Mouse (Mus musculus) limb, embryonic 13.5 days (tissue): Measurements from ENCODE around the gene Mdga2. TPM values are rescaled to one million over a fixed set of nuclear protein-coding genes. Genes with fewer than 3 reads are reported as not detected.

Experiments used
- ATAC-seq: fragments of 200-750 bp; cut with Nextera tagmentation; 2 replicates; pipeline ENCODE4 v1.8.0; 2017; ENCODE audit warnings: low read depth, moderate number of reproducible peaks, moderate TSS enrichment; ENCODE audit not compliant: low FRiP score
- H3K27ac ChIP-seq: fragments of 300-500 bp; sonication (generic); 2 replicates; pipeline ENCODE4 v1.5.1; 2015; ENCODE audit warnings: inconsistent platforms, mild to moderate bottlenecking, moderate library complexity
- H3K27me3 ChIP-seq: fragments of 300-500 bp; sonication (generic); 2 replicates; pipeline ENCODE4 v1.6.1; 2015; ENCODE audit warnings: mild to moderate bottlenecking, inconsistent platforms
- H3K36me3 ChIP-seq: fragments of 300-500 bp; sonication (generic); 2 replicates; pipeline ENCODE4 v1.6.1; 2015; ENCODE audit warnings: inconsistent platforms, mild to moderate bottlenecking, moderate library complexity
- H3K4me1 ChIP-seq: fragments of 300-500 bp; sonication (generic); 2 replicates; pipeline ENCODE4 v1.6.1; 2015; ENCODE audit warnings: inconsistent platforms
- H3K4me2 ChIP-seq: fragments of 300-500 bp; sonication (generic); replicated peaks from 2 replicates; pipeline ENCODE4 v1.6.1; 2015; ENCODE audit warnings: inconsistent platforms, mild to moderate bottlenecking, moderate library complexity
- H3K4me3 ChIP-seq: fragments of 300-500 bp; sonication (generic); 2 replicates; pipeline ENCODE4 v1.5.1; 2015; ENCODE audit warnings: moderate library complexity, mild to moderate bottlenecking, inconsistent platforms
- H3K9ac ChIP-seq: fragments of 300-500 bp; sonication (generic); 2 replicates; pipeline ENCODE4 v1.6.1; 2015; ENCODE audit warnings: mild to moderate bottlenecking, inconsistent platforms
- H3K9me3 ChIP-seq: fragments of 300-500 bp; sonication (generic); 2 replicates; pipeline ENCODE4 v1.6.1; 2016; ENCODE audit warnings: inconsistent platforms
- WGBS: fragments of 180-500 bp; shearing (Covaris S2); methylation state at CpG from one replicate; pipeline ENCODE4 v1.1.7; 2015; 5-methylcytosine and 5-hydroxymethylcytosine counted together
- polyA plus RNA-seq: library from polyadenylated mRNA; unstranded; fragments of >200 nt; fragmentation: Nextera tagmentation; extraction: Ambion mirVana; gene quantifications from 2 replicates; pipeline ENCODE4 v1.2.1, GENCODE M21; 2015

Mdga2 gene
- polyA plus RNA-seq, 1 experiment from 2014 or later: 3.7 TPM

DNA sequence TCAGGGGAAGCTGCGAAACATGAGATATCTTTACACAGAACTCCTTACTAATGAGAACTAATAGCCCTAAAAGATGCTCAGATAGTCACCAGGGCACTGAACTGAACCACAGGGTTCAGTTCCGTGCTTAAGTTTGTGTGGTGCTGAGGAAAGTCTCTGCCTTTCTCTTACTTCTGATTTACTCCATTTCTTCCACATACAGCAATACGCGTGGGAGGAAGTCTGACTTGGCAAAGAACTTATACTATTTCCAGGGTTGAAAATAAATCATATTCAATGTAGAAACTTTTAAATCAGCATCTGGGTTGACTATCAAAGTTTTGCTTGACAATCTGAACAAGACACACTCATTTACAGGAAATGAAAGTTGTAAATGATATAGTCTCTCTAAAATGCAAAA, 180.5 kb downstream of the Mdga2 start:
- H3K9me3 ChIP-seq: no peaks in the 10 kb centered on the region
- H3K27me3 ChIP-seq: no peaks in the 10 kb centered on the region
- H3K4me3 ChIP-seq: no peak overlapping the region
- no peak for ATAC-seq
- H3K4me2 ChIP-seq: no peak overlapping the region
- no peak overlapping the region for H3K9ac ChIP-seq
- H3K4me1 ChIP-seq: no peaks in the 10 kb centered on the region
- 84% methylated on average over 4 of the region's 4 CpGs for WGBS
- H3K36me3 ChIP-seq: no peaks in the 10 kb centered on the region
- H3K27ac ChIP-seq: no peak overlapping the region

DNA sequence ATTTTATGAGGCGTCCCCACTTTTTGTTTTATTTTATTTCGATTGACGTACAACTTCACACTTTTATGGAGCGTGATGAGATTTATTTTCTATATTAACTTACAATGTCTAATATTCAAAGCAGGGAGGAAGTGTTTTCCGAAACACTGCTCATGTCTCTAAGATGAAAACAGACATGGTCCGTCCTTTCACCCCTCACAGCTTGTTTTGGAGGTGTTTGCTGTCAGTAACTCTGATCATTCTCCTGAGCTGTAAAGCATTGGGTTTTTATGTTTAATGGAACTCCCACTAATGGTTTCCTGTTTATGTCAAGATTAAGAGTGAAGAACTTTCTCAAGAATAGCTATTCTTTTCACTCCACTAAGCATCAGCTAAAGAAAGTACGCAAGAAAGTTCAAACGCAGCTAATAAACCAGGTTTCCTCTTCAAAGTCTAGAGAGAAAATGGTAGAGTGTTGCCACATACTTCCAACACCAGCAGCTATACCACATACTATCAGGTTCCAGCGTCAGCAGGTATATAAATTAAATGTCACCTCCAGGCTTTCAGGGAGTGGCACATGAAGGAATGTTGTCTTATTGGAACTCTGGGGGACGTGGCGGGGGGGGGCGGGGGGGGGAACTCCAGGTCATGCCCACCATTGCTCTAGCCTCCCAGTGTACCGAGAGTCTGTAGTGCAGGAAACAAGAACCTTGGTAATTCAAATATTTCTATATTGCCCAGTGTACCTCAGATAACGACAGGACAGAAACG, 186.7 kb downstream of the Mdga2 start:
- WGBS: 73% methylated on average over 15 of the region's 15 CpGs
- no peak overlapping the region for H3K9ac ChIP-seq
- ATAC-seq: no peak
- no peak overlapping the region for H3K4me2 ChIP-seq
- no peak overlapping the region for H3K27ac ChIP-seq
- no peaks in the 10 kb centered on the region for H3K4me1 ChIP-seq
- H3K27me3 ChIP-seq: no peaks in the 10 kb centered on the region
- no peak overlapping the region for H3K4me3 ChIP-seq
- H3K36me3 ChIP-seq: no peaks in the 10 kb centered on the region
- H3K9me3 ChIP-seq: no peaks in the 10 kb centered on the region

DNA sequence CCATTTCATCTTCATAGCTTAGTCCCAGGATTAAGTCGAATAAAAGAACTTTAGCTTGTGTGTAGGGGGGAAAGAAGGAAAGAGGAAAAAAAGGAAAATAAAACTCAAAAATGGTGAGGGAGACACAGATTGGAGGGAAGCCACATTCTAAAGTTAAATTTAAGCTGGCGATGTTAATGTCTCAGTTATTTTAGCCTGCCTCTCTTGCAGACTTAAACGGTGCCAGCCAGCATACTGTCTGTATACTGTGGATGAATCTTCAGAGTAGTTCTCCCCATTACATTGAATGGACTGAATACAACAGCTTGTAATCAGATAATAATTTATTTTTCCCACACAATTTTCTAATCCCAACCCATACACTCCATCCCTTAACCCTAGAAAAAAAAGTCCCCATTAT, 205.2 kb downstream of the Mdga2 start:
- 95% methylated on average over 3 of the region's 3 CpGs for WGBS
- Histone ChIP-seq H3K36me3 (no peaks in the 10 kb centered on the region), H3K4me1 (no peaks in the 10 kb centered on the region), H3K9me3 (no peaks in the 10 kb centered on the region), H3K27ac (no peak overlapping the region), H3K27me3 (no peaks in the 10 kb centered on the region), H3K4me2 (no peak overlapping the region), H3K4me3 (no peak overlapping the region), H3K9ac (no peak overlapping the region)
- ATAC-seq: no peak

DNA sequence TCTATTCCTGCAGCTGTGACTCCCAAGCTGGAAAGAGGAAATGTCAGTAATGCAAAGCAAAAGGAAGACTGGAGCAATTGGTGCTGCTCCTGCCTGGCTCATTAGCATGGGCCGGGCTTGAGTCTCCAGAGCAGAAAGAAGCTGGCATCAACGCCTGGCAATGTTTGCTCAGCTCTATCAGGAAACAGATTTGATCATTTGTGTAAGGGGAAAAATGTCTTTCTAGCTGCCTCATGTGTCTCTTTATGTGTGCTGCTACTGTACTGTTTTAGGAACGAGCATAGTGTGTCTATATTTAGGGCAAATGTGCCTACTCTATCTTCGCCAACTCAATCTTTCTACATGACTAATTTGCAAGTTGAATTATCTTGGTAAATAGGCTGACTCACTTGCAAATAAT, 211.0 kb downstream of the Mdga2 start:
- Histone ChIP-seq H3K27me3 (no peaks in the 10 kb centered on the region), H3K9me3 (no peaks in the 10 kb centered on the region), H3K4me3 (no peak overlapping the region), H3K4me1 (no peaks in the 10 kb centered on the region), H3K36me3 (no peaks in the 10 kb centered on the region), H3K4me2 (no peak overlapping the region), H3K27ac (no peak overlapping the region), H3K9ac (no peak overlapping the region)
- 69% methylated on average over 4 of the region's 4 CpGs for WGBS
- no peak for ATAC-seq

DNA sequence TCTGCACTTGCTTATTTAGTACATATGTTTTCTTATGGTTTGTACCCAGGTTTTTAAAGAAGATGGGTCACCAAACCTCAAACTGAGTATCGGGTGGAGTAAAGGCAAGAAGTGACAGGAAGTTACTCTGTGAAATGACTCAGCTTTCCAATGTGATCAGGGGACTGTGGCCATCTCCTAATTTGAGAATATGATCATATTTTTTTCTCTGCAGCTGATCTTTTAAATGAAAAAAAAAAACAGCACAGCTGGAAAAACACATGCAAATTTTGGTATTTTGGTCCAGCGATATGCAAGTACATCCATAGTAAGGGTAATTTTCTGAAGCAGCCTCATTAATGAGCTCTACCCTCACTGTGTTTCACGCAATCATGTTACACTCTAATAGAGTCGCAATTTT, 212.0 kb downstream of the Mdga2 start:
- H3K4me1 ChIP-seq: no peaks in the 10 kb centered on the region
- H3K36me3 ChIP-seq: no peaks in the 10 kb centered on the region
- H3K9me3 ChIP-seq: no peaks in the 10 kb centered on the region
- no peak overlapping the region for H3K4me3 ChIP-seq
- H3K27ac ChIP-seq: no peak overlapping the region
- no peak overlapping the region for H3K4me2 ChIP-seq
- no peak overlapping the region for H3K9ac ChIP-seq
- H3K27me3 ChIP-seq: no peaks in the 10 kb centered on the region
- ATAC-seq: no peak
- 85% methylated on average over 4 of the region's 4 CpGs for WGBS

DNA sequence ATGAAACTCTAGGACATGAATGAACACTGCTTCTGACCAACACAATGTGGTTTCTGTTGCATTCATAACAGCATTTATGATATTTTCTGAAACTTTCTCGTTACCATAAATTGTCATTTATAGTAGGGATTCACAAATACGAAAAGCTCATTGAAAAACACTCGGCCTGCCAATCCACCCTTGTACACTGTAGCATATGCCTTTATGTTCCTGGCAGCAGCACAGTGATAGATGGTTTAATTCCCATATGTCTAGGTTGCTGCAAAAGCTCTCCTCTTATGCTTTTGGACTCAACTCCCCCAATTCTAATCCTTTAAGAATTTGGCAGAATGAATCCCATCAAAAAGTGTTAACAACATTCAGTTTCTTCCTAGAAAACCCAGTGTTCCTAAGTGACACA, 213.2 kb downstream of the Mdga2 start:
- Histone ChIP-seq H3K9ac (no peak overlapping the region), H3K4me1 (no peaks in the 10 kb centered on the region), H3K9me3 (no peaks in the 10 kb centered on the region), H3K27ac (no peak overlapping the region), H3K27me3 (no peaks in the 10 kb centered on the region), H3K36me3 (no peaks in the 10 kb centered on the region), H3K4me2 (no peak overlapping the region), H3K4me3 (no peak overlapping the region)
- 75% methylated on average over 3 of the region's 3 CpGs for WGBS
- no peak for ATAC-seq

DNA sequence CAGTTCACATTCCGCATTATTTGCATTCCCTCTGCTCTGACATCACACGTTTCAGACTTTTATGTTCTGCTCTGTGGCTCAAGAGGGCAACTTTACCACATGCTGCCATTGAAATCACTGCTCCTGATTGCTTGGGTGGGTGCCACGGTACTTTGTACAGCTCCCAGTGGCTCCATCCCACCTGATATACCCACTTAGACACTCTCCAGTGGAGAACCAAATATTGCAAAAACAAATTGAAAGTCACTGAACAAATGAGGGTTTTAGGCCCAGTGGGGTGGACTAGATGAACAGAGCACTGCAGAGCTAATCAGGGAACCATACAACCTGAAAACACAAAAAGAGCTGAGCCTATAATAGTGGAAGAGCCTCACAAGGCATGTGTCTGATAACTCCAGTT, 268.2 kb downstream of the Mdga2 start:
- H3K27ac ChIP-seq: no peak overlapping the region
- H3K4me1 ChIP-seq: no peaks in the 10 kb centered on the region
- H3K9me3 ChIP-seq: no peaks in the 10 kb centered on the region
- WGBS: 63% methylated on average over 3 of the region's 3 CpGs
- H3K36me3 ChIP-seq: no peaks in the 10 kb centered on the region
- no peak overlapping the region for H3K4me3 ChIP-seq
- H3K9ac ChIP-seq: no peak overlapping the region
- no peaks in the 10 kb centered on the region for H3K27me3 ChIP-seq
- no peak for ATAC-seq
- no peak overlapping the region for H3K4me2 ChIP-seq

DNA sequence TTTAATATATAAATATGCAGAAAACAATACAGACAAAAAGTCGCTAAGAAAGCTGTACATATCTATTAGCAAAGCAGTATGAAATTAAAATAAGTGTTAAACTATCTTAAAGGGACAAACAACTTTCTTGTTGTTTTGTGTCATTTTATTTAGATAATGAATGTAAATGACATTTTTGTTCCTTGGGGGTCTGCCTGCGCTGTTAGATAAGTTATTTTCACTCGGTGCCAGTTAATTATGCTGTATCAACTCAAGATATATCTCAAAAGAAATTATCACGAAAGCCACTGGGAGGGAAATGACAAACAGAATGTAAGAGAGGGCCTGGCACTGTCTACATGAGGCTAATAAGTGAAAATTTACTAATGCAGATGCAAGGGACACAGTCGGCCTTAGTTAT, 306.6 kb downstream of the Mdga2 start:
- H3K36me3 ChIP-seq: no peaks in the 10 kb centered on the region
- no peak overlapping the region for H3K4me2 ChIP-seq
- no peak overlapping the region for H3K27ac ChIP-seq
- no peak overlapping the region for H3K4me3 ChIP-seq
- ATAC-seq: no peak
- H3K4me1 ChIP-seq: no peaks in the 10 kb centered on the region
- H3K9ac ChIP-seq: no peak overlapping the region
- no peaks in the 10 kb centered on the region for H3K27me3 ChIP-seq
- H3K9me3 ChIP-seq: no peaks in the 10 kb centered on the region
- WGBS: 91% methylated on average over 5 of the region's 5 CpGs

DNA sequence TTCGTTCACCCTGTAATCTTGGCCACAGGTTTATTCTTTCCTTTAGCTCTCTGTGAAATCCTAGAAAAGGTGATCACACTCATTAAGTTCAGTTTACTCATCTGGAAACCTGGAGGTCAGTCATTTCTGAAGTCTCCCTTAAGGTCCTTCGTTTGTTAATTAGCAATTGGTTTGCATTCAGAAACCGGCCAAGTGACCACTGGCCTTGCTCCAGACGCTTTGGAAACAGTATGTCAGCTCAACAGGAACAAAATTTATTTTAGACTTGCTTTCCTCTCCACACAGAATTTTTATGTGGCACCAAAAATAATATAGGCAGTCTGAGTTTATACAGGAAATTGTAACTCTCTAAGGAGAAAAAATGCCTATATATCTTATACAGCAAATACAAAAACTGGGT, 323.0 kb downstream of the Mdga2 start:
- Histone ChIP-seq H3K27me3 (no peaks in the 10 kb centered on the region), H3K4me1 (no peaks in the 10 kb centered on the region), H3K4me3 (no peak overlapping the region), H3K9me3 (no peaks in the 10 kb centered on the region), H3K9ac (no peak overlapping the region), H3K4me2 (no peak overlapping the region), H3K36me3 (no peaks in the 10 kb centered on the region), H3K27ac (no peak overlapping the region)
- ATAC-seq: no peak
- WGBS: 70% methylated on average over 4 of the region's 4 CpGs

DNA sequence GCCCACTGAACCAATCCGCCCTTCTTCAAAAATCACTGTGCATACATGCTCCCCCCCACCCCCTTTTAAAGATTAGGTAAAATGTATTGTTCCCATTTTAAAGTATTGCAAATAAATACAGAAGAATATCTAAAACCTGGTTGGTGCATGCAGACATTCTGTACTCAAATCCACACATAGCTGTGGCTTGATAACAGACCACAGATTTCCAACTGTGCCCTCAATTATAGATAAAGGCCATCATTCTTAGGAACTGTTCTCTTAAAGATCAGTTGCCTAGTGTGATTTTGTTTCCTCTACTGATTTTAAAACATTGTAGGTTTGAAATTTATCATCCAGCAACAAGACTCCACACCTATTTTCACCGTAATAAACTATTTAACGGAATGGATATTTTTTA, 325.6 kb downstream of the Mdga2 start:
- no peak for ATAC-seq
- 94% methylated on average over 3 of the region's 3 CpGs for WGBS
- Histone ChIP-seq H3K9me3 (no peaks in the 10 kb centered on the region), H3K36me3 (no peaks in the 10 kb centered on the region), H3K4me3 (no peak overlapping the region), H3K4me1 (no peaks in the 10 kb centered on the region), H3K4me2 (no peak overlapping the region), H3K27me3 (no peaks in the 10 kb centered on the region), H3K27ac (no peak overlapping the region), H3K9ac (no peak overlapping the region)

DNA sequence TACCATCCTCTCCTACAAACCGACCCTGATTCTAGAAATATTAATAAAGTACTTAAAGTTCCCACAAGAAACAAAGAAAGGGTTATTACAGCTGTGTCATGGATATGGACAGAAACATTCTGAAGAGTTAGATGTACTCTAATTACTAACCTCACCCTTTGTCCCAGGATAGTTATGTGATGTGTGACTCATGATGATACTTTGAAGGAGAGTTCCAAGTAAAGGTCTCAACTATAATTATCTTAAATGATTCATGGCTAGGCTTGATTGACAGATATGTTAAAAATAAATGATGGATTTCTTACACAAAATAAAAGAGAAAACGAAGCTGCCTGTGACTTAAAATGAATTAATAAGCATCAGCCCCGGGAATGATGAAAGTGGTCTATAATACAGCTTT, 332.1 kb downstream of the Mdga2 start:
- H3K27me3 ChIP-seq: no peaks in the 10 kb centered on the region
- H3K4me1 ChIP-seq: no peaks in the 10 kb centered on the region
- H3K36me3 ChIP-seq: no peaks in the 10 kb centered on the region
- ATAC-seq: no peak
- 88% methylated on average over 3 of the region's 3 CpGs for WGBS
- no peaks in the 10 kb centered on the region for H3K9me3 ChIP-seq
- H3K27ac ChIP-seq: no peak overlapping the region
- no peak overlapping the region for H3K9ac ChIP-seq
- H3K4me3 ChIP-seq: no peak overlapping the region
- H3K4me2 ChIP-seq: no peak overlapping the region

DNA sequence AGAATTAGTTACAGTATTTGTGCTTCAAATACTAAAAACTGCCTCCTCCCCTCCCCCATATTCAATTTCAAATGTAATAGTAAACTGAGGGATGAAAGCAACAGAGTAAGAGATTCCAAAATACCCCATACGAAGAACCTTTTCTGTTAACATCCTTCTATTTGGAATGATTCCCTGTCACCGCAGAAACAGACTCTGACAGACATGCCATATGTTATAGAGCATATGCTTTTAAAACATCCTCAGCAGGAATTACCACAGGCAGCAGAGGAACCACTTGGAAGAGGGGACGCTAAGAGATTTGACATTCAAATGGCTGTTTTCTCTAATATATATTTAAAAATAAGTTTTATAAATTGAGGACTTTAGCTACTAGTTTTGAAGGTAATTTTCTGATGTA, 333.1 kb downstream of the Mdga2 start:
- 79% methylated on average over 3 of the region's 3 CpGs for WGBS

DNA sequence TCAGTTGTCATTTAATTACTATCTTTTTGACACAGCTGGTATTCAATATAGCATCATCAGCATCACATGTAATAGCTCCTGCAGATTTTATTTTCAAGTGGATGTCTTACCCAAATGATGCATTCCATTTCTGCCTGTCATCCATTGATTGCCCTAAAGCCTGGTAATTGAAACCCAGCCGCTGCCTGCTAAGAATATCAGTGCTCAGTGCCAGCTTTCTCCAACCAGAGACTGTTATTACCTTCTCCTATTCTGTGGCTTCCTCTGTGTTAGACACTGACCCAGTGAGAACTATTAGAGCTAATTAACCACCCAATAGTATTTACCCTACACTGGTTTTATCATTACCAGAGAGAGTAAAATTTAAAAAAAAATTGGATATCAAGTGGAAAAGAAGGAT, 333.7 kb downstream of the Mdga2 start:
- H3K4me1 ChIP-seq: no peaks in the 10 kb centered on the region
- no peak overlapping the region for H3K4me2 ChIP-seq

More for the DNA sequence above, 333.1 kb downstream of the Mdga2 start:
- Histone ChIP-seq H3K36me3 (no peaks in the 10 kb centered on the region), H3K27ac (no peak overlapping the region), H3K9ac (no peak overlapping the region), H3K4me2 (no peak overlapping the region), H3K9me3 (no peaks in the 10 kb centered on the region), H3K4me1 (no peaks in the 10 kb centered on the region), H3K4me3 (no peak overlapping the region), H3K27me3 (no peaks in the 10 kb centered on the region)
- ATAC-seq: no peak

More for the DNA sequence above, 333.7 kb downstream of the Mdga2 start:
- WGBS: 69% methylated on average over 1 of the region's 1 CpGs
- H3K27me3 ChIP-seq: no peaks in the 10 kb centered on the region
- H3K27ac ChIP-seq: no peak overlapping the region
- no peak overlapping the region for H3K9ac ChIP-seq
- H3K4me3 ChIP-seq: no peak overlapping the region
- H3K9me3 ChIP-seq: no peaks in the 10 kb centered on the region
- H3K36me3 ChIP-seq: no peaks in the 10 kb centered on the region
- no peak for ATAC-seq
